Mouse (Mus musculus) frontal cortex, postnatal 36 days (tissue): ENCODE results near the gene Ubtf.

Source experiments
- DNase-seq, 2 experiments: peaks; one replicate each; pipeline ENCODE4 v3.0.0; 2022; ENCODE audit warnings: low spot score in 2 of 2

Gene Ubtf

DNA sequence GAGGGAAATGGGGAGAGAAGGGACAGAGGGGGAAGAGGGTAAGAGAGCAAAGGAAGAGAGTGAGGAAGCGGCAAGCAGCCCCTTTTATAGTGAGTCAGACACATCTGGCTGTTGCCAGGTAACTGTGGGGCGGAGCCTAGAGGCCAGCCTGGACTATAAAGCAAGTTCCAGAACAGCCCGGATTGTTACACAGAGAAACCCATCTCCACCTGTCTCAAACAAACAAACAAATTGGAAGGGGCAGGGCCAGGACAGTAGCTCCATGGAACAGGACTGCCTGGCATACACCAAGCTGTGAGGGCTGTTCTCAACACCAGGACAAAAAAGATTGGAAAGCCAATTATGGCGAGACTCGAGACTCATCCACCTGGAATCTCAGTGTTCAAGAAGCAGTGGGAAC is 27.4 kb upstream of the Ubtf start:
- no peak for DNase-seq

- DNase-seq: no peak
Measured at GRCm38 (mm10) chr11:102344458-102344857, 24.9 kb upstream of the Ubtf start.

DNA sequence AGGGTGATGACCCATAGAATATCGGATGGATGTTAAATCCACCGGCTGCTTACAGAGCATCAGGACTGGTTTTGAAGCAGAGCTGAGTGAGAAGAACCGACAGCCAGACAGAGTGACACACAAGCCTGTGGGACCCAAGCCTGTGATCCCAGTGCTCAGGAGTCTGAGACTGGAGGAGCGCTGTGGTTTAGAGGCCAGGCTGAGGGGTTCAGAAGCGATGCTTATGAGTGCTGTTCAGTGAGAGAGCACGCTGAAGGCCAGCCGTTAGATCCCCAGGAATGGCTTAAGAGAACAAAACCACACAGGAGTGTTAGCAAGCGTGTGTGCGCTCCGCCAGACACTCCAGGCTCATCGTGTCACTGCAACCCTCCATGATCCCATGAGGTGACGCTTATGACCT is 23.2 kb upstream of the Ubtf start:
- DNase-seq: no peak

- no peak for DNase-seq
Measured at GRCm38 (mm10) chr11:102341101-102341500, 21.6 kb upstream of the Ubtf start.

GRCm38 (mm10) chr11:102339624-102340023 is 20.1 kb upstream of the Ubtf start:
- DNase-seq: no peak

GRCm38 (mm10) chr11:102339195-102339594 is 19.7 kb upstream of the Ubtf start:
- no peak for DNase-seq

DNA sequence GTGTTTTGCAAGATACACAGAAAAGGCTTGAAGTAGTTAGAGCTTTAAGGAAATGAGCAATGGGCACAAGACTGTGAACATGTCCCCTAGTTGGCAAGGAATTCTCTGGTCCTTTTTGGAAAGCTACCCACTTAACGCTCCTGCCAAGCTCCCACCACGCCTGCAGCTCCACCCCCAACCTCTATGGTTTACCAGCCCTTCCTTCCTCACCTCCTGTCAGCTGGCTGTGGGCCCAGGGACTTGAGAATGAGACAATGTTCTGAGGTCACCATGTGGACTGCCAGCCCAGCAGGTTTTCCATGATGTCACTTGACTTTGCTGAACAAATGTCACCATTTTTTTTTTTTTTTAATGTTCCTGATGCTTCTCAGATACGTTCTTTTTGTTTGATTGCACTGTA is 19.0 kb upstream of the Ubtf start:
- DNase-seq: peak; percentile 61 to 67

- DNase-seq: no peak
Measured at GRCm38 (mm10) chr11:102337921-102338320, 18.4 kb upstream of the Ubtf start.

- DNase-seq: no peak
Measured at GRCm38 (mm10) chr11:102336191-102336590, 16.6 kb upstream of the Ubtf start.

DNA sequence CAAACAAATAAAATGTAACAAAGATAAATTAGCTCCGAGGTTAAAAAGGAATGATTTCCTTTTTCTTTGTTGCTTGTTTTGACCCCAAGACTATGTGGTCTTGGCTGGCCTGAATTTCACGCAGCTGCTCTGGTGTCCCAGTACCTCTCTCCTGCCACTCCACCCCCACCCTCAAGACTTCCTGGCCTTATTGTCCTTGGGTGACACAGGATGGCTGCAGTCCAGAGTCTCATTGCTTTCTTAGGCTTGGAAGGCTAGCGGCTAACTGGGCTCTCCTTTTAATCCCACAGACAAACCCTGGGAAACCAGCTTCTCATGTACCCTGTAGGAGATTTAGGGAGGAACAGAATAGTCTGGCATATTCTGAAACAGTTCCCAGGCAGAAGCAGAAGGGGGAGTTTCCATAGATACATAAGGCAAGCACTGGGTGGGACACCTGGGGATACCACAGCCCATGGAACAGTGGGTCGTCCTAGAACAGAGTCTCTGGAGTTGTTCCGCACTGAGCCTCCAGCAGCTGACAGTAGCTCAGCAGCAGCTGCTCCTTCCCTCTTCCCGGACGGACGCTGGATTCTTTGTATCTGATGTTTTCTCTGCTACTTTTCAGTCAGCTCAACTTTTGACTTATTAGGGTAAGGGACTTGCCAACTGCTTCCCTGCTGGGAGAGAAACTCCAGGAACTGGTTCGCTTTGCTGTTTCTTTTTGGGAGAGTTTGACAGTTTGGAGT is 15.6 kb upstream of the Ubtf start:
- DNase-seq: no peak

DNA sequence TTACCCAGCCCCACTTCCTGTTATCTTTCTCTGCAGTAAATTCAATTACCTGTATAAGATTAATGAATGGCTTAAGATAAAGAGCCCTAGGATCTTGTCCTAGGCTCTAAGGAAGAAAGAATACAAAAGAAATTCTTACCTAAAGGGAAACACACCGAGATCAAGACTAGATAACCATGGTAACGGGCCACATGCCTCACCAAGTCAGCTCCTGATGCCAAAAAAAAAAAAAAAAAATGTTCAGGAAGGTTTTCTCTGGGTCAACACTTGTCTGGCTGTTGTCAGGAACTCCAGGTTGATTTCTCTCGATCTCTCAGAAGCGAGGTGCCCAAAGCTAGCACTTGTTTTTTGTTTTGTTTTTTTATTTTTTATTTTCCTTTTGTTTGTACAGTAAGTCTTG is 14.5 kb upstream of the Ubtf start:
- no peak for DNase-seq

GRCm38 (mm10) chr11:102333061-102333460 is 13.5 kb upstream of the Ubtf start:
- DNase-seq: no peak

DNA sequence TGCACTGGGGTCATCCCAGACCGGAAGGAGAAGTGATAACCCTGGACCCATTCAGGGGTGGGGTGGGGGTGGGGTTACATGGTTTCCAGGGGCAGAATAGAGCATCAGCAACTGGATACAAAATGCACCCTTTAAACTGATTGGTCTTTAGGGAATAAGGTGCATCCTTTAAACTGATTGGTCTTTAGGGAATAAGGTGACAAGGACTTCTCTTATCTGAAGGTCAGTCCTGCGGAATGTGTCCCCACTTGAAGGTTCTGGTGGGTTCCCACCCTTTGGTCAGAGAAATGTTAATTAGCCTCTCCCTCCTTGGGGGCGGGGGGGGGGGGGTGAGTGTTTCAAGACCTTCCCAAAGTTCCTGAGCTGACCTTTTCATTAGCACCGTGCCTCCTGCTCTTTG is 12.3 kb upstream of the Ubtf start:
- DNase-seq: no peak

GRCm38 (mm10) chr11:102330039-102330438 is 10.5 kb upstream of the Ubtf start:
- DNase-seq: no peak

GRCm38 (mm10) chr11:102329518-102329917 is 10.0 kb upstream of the Ubtf start:
- no peak for DNase-seq

DNA sequence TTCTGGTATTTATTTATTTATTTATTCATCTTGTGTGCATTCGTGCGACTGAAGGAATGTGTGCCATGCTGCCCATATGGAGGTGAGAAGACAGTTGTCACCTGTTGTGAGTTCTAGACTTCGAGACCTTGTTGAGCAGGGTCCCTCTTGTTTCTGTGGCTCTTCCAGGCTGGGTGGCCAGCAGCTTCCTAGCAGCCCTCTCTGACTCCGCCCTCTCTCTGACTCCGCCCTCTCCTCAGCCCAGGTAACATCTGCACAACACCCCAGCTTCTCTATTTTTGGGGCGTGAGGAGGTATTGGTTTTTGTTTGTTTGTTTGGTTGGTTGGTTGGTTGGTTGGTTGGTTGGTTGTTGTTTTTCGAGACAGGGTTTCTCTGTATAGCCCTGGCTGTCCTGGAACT is 8.3 kb upstream of the Ubtf start:
- no peak for DNase-seq

GRCm38 (mm10) chr11:102327250-102327649 is 7.7 kb upstream of the Ubtf start:
- no peak for DNase-seq

DNA sequence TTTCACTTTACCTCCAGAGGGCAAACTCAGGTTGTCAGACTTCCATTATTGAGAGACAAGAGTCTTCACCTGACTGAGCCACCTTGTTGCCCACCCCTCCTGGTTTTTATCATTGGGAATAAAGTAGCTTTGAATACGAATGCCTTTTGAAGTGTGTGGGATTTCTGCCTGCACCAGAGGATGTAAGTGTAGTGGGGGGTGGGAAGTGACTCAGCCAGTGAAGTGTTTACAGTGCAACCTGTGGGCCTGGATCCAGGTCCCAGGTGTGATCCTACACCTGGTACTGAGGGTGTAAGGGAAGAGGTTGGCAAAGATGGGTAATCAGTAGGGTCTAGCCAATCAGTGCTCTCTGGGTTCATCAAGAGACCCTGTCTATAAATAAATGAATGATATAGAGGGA is 4.0 kb upstream of the Ubtf start:
- DNase-seq: no peak

DNA sequence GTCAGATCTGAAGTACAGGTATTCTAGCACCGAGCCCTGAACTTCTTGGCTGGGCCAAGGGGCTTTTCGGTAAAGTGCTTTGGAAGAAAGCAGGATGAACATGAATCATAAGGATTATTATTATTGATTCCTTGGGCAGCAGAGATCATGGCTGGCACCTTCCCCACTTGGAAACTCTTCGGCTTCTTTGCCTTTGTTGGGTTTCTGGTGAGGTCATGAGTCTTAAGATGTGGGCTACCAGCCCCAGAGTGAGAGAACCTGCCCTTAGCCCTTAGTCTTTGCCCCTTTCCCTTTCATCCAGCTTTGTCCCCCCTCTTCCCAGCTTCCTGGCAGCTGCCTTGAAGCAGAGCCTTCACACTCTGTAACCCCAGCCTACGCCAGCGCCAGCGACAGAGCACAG is 2.4 kb upstream of the Ubtf start:
- DNase-seq: no peak

- peak in 1 of 2 experiments; percentile 89 for DNase-seq
Measured at GRCm38 (mm10) chr11:102320686-102321005, 1.1 kb upstream of the Ubtf start.

DNA sequence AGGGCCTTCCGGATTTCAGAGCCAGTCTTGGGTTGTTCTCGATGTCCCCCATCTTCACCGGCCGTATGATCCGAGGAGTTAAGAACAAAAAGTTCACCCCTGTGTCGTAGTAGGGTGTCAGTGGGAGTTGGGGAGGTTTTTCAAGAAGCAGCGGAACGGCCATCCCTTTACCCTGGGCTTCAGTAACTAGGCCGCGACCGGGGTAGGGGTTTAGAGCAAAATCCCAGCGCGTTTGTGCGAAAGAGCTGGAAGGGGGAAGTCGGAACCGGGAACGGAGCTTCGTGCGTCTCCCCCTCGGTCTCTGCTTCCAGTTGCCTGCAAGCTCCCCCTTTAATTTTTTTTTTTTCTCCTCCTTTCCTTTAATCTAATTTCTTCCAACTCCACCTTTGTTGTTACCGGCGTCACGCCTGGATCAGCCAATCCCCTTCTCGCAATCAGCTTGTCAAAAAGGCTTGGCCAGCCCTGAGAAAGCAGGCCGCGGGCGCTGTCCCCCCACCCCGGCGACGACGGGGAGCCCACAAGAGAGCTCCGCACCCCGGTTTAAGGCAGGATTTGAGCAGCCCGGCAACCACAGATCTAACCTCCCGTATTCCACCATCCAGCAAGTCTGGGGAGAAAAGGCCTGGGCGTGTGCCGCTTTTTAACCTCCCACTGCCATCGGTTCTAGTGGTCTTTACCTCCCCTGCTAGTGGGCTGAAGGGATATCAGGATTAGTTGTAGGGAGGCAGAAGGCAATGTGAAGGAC is 571 bp upstream of the Ubtf start:
- peak; percentile 92 to 94 for DNase-seq

DNA sequence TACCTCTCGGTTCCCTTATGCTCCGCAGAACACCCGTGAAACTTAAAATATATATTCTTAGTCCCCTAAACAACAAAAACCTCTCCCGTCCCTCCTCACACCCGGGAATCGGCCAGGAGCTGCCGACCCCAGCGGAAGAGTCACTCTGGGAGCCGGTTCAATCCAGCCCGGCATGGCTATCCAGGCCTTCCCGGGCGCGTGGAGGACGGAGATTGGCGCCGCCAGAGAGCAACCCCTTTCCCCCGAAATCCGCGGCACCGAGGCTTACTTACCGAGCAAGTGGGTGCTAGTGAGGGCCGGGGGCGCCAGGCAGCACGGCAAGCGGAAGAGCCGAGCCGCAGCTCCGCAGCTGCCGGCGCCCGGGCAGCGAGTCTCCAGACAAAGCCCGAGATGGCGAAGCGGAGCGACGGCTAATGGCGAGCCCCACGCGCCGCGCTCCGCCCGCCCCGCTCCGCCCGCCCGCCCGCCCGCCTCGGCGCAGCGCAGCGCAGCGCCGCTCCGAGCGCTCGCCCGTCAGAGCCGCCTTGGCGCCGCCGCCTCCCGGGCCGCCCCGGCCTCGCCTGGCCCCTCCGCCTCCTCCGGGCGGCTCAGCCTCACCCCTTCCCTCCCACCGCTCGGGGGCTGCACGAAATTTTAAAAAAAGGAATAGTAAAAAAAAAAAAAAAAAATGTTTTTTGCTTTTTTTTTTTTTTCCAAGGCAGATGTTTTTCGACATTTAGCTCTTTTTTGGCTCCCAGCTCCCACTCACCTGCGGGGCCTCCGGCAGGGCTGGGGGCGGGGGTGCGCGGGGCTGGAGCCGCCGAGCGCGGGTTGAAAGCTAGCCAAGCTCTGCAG is 749 bp downstream of the Ubtf start:
- DNase-seq: peak; percentile 47 to 51
